In the genomic region with DNA sequence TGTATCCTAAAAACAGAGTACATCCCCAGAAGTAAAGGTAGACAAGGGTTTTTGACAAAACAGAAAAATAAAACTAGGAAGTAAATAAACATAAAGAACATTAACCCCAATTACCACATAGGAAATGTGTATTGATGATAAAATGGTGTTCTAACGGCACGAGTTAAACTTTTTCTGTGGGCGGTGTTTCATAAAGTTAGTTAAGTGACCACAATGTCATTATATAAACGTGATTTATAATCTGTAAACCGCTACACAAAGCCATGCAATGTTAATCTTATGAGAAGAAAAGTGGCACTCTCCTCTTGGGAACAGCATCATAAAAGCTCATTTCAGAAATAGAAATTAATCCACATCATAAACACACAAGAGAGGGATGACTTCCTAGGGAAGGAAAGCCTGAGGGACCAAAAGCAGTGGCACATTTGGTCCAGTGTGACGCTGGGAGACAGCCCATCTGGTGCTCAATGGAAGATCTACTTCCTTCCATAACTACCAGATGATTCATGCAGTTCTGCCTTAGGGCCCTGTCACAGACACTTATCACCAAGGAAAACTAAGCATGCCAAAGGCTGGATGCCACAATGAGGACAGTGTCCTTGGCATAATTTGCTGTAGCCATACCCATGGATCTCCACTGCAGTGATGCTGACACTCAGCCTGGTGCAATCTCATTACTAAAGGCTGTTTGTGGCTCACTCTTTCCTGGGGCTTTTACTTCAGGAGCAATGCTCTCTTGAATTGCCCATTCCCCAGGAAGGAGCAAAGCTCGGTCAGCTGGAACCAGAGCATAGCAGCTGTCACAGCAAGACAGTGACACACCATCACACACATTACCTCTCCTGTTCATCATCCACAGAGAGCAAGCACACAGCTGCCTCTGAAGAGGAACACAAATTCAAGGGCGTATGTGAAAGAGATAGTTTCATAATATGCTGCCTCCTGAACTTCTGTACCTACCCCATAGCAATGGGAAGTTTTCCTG, we compare ENCODE assay signal across 13 mouse cellular contexts.
DNase-seq lines count a peak whose midpoint lies in the region; ATAC-seq lines count a peak whose summit lies in the region.
"Had no signal": no experiment of that assay in that cellular context is flagged by ENCODE, and none has a peak within 500 bp of the region (broad histone marks: within the 10 kb centered on the region; RNA-seq: fewer than 3 reads in every experiment).

No protein-coding gene starts in this region.

- no peak overlapping the region for H3K4me2 ChIP-seq in embryonic facial prominence, embryonic 11.5 days (ENCODE audit: low read depth, low read length)
- H3K4me2 ChIP-seq: embryonic facial prominence, embryonic 12.5 days; liver, embryonic 11.5 days had no signal

- no peaks in the 10 kb centered on the region for H3K27me3 ChIP-seq in embryonic facial prominence, embryonic 11.5 days (ENCODE audit: control insufficient read depth, insufficient read depth, low read length)
- H3K27me3 ChIP-seq in embryonic facial prominence, embryonic 10.5 days (replicated peaks; ENCODE audit: low read depth, poor library complexity, severe bottlenecking): no peaks in the 10 kb centered on the region
- H3K27me3 ChIP-seq: embryonic facial prominence, embryonic 12.5 days had no signal

- H3K27ac ChIP-seq in embryonic facial prominence, embryonic 11.5 days (replicated peaks; ENCODE audit: low read depth, low read length): no peak overlapping the region
- no peak overlapping the region for H3K27ac ChIP-seq in embryonic facial prominence, embryonic 10.5 days (replicated peaks)
- H3K27ac ChIP-seq: embryonic facial prominence, embryonic 12.5 days had no signal

- DNase-seq in embryonic facial prominence, embryonic 11.5 days (ENCODE audit: low spot score): no peak
- no peak for DNase-seq in embryonic facial prominence, embryonic 10.5 days (ENCODE audit: low spot score)
- peak; percentile 42 for DNase-seq in 3T3-L1 (ENCODE audit: low read depth, low spot score)
- DNase-seq in brain, adult 2 months (ENCODE audit: low read depth, low spot score): peak; percentile 76
- no peak for DNase-seq in heart, adult 9 months (ENCODE audit: low spot score in 2 of 2)
- no peak for DNase-seq in urinary bladder, postnatal 10 days (ENCODE audit: low spot score)
- DNase-seq: kidney, postnatal 25 days; thymus, adult 2 months had no signal

- no peaks in the 10 kb centered on the region for H3K36me3 ChIP-seq in embryonic facial prominence, embryonic 11.5 days (replicated peaks; ENCODE audit: control insufficient read depth, insufficient read depth, low read depth, low read length)
- no peaks in the 10 kb centered on the region for H3K36me3 ChIP-seq in embryonic facial prominence, embryonic 10.5 days (replicated peaks)
- H3K36me3 ChIP-seq: embryonic facial prominence, embryonic 12.5 days had no signal

- H3K9ac ChIP-seq in embryonic facial prominence, embryonic 11.5 days (replicated peaks; ENCODE audit: low read length): no peak overlapping the region
- H3K9ac ChIP-seq: embryonic facial prominence, embryonic 12.5 days had no signal

- no peak overlapping the region for H3K4me3 ChIP-seq in embryonic facial prominence, embryonic 11.5 days (ENCODE audit: low read depth, low read length)
- no peak overlapping the region for H3K4me3 ChIP-seq in embryonic facial prominence, embryonic 10.5 days
- H3K4me3 ChIP-seq: embryonic facial prominence, embryonic 12.5 days had no signal

- H3K4me1 ChIP-seq in embryonic facial prominence, embryonic 11.5 days (ENCODE audit: control insufficient read depth, insufficient read depth, low read length): no peaks in the 10 kb centered on the region
- H3K4me1 ChIP-seq in embryonic facial prominence, embryonic 10.5 days: no peaks in the 10 kb centered on the region
- H3K4me1 ChIP-seq: embryonic facial prominence, embryonic 12.5 days had no signal

- WGBS in embryonic facial prominence, embryonic 11.5 days: 83% methylated on average over 8 of the region's 8 CpGs
- 84% methylated on average over 8 of the region's 8 CpGs for WGBS in embryonic facial prominence, embryonic 10.5 days

- 0 out of 2 replicates have a peak, but pooled peaks have one; percentile 23 for ATAC-seq in embryonic facial prominence, embryonic 11.5 days (replicated peaks; ENCODE audit: insufficient number of reproducible peaks, low FRiP score, low TSS enrichment, low read depth)
- peak; percentile 57 for ATAC-seq in megakaryocyte, adult 5-6 weeks (ENCODE audit: poor library complexity, severe bottlenecking)
- no peak for ATAC-seq in inflammation-experienced regulatory T-cells, adult 6 months
- ATAC-seq: forebrain, embryonic 16.5 days had no signal

- no peaks in the 10 kb centered on the region for H3K9me3 ChIP-seq in embryonic facial prominence, embryonic 11.5 days (replicated peaks; ENCODE audit: control insufficient read depth, low read length)
- H3K9me3 ChIP-seq in embryonic facial prominence, embryonic 10.5 days: no peaks in the 10 kb centered on the region
- H3K9me3 ChIP-seq: embryonic facial prominence, embryonic 12.5 days had no signal

Comparison
In these comparisons a context has a peak if more than half of its experiments do, and no peak if none do; other contexts are left out.
1. DNase-seq: peak in 3T3-L1 (single experiment) and brain, adult 2 months (single experiment); none in embryonic facial prominence, embryonic 11.5 days (single experiment), embryonic facial prominence, embryonic 10.5 days (single experiment), heart, adult 9 months (0 of 2) and urinary bladder, postnatal 10 days (single experiment).